Mouse (Mus musculus) adipocyte (in vitro differentiated cells): ENCODE measurements around the gene Defb21.
A peak's percentile ranks its signal among the peaks of the same experiment; 100 is the strongest.

Source experiments
- DNase-seq: peaks from one replicate; pipeline ENCODE4 v3.0.0-alpha.2; 2016; ENCODE audit warnings: low spot score

Defb21 gene

GRCm38 (mm10) chr2:152572114-152572794 lies at the start of gene Defb21:
Gene Defb21 (plus strand): TSS chr2:152572744.
- no peak for DNase-seq

- DNase-seq, result no peak
Observed at GRCm38 (mm10) chr2:152539944-152540710, 32.4 kb upstream of the Defb21 start, which contains the start of gene Defb29. Gene Defb29 (minus strand): TSS chr2:152540098.

GRCm38 (mm10) chr2:152541979-152542378 lies 30.6 kb upstream of the Defb21 start:
- no peak for DNase-seq

- no peak for DNase-seq
Observed at GRCm38 (mm10) chr2:152542897-152543296, 29.6 kb upstream of the Defb21 start.

GRCm38 (mm10) chr2:152543478-152543877 lies 29.1 kb upstream of the Defb21 start:
- DNase-seq, result no peak

GRCm38 (mm10) chr2:152544691-152545090 lies 27.9 kb upstream of the Defb21 start:
- peak; percentile 10 for DNase-seq

- peak; percentile 20 for DNase-seq
Observed at GRCm38 (mm10) chr2:152548124-152548523, 24.4 kb upstream of the Defb21 start.

- DNase-seq, result peak; percentile 54
Observed at GRCm38 (mm10) chr2:152553774-152554423, 18.6 kb upstream of the Defb21 start.

GRCm38 (mm10) chr2:152556655-152557054 lies 15.9 kb upstream of the Defb21 start:
- DNase-seq, result no peak

GRCm38 (mm10) chr2:152569038-152569437 lies 3.5 kb upstream of the Defb21 start, which contains the start of gene Gm17416:
Gene Gm17416 (plus strand): TSS chr2:152569338.
- no peak for DNase-seq

- no peak for DNase-seq
Observed at GRCm38 (mm10) chr2:152569881-152570280, 2.7 kb upstream of the Defb21 start.

GRCm38 (mm10) chr2:152570313-152570712 lies 2.2 kb upstream of the Defb21 start:
- no peak for DNase-seq

- no peak for DNase-seq
Observed at GRCm38 (mm10) chr2:152573484-152573883, 940 bp downstream of the Defb21 start.

GRCm38 (mm10) chr2:152580107-152580506 lies 7.6 kb downstream of the Defb21 start, which contains the start of gene Defb19:
Gene Defb19 (minus strand): TSS chr2:152580312.
- no peak for DNase-seq

GRCm38 (mm10) chr2:152580612-152581011 lies 8.1 kb downstream of the Defb21 start:
- DNase-seq, result no peak

- peak; percentile 28 for DNase-seq
Observed at GRCm38 (mm10) chr2:152586926-152587560, 14.5 kb downstream of the Defb21 start.

- no peak for DNase-seq
Observed at GRCm38 (mm10) chr2:152588450-152588849, 15.9 kb downstream of the Defb21 start.

GRCm38 (mm10) chr2:152589021-152589420 lies 16.5 kb downstream of the Defb21 start:
- DNase-seq, result no peak

GRCm38 (mm10) chr2:152599299-152599698 lies 26.8 kb downstream of the Defb21 start, which contains the start of gene Defb45:
Gene Defb45 (minus strand): TSS chr2:152599399.
- no peak for DNase-seq

- DNase-seq, result no peak
Observed at GRCm38 (mm10) chr2:152600076-152600475, 27.5 kb downstream of the Defb21 start.

- DNase-seq, result no peak
Observed at GRCm38 (mm10) chr2:152601275-152601960, 28.9 kb downstream of the Defb21 start.
